Mouse (Mus musculus) kidney, adult 2 months (tissue): ENCODE results near the gene Creb3l2. TPM values are rescaled to one million over a fixed set of nuclear protein-coding genes. Genes with fewer than 3 reads are reported as not detected.

Experiments used
- DNase-seq: peaks from one replicate; pipeline ENCODE4 v3.0.0; 2021
- H3K27ac ChIP-seq: fragments of 200-500 bp; 2 replicates; pipeline ENCODE4 v1.5.1; 2012; ENCODE audit warnings: low read depth, low read length, control low read depth, inconsistent platforms; ENCODE audit not compliant: insufficient read depth
- H3K27me3 ChIP-seq: fragments of 200-500 bp; replicated peaks from 2 replicates; pipeline ENCODE4 v1.6.1; 2012; ENCODE audit warnings: mild to moderate bottlenecking, moderate library complexity, low read length, inconsistent platforms; ENCODE audit not compliant: control insufficient read depth, insufficient read depth
- H3K36me3 ChIP-seq: fragments of 200-500 bp; 2 replicates; pipeline ENCODE4 v1.6.1; 2012; ENCODE audit warnings: mild to moderate bottlenecking, moderate library complexity, low read length, inconsistent platforms; ENCODE audit not compliant: control insufficient read depth, insufficient read depth
- H3K4me1 ChIP-seq: fragments of 200-500 bp; 2 replicates; pipeline ENCODE4 v1.6.1; 2011; ENCODE audit warnings: low read length; ENCODE audit not compliant: control insufficient read depth, insufficient read depth
- H3K4me3 ChIP-seq: fragments of 200-500 bp; 2 replicates; pipeline ENCODE4 v1.5.1; 2011; ENCODE audit warnings: mild to moderate bottlenecking, low read depth, low read length, control low read depth; ENCODE audit not compliant: insufficient read depth
- CTCF ChIP-seq: fragments of 200-500 bp; conservative IDR thresholded peaks from 2 replicates; pipeline ENCODE4 v1.5.1; 2011; ENCODE audit warnings: low read depth, mild to moderate bottlenecking, control low read depth, low read length, moderate library complexity, mixed read lengths; ENCODE audit not compliant: insufficient read depth, insufficient read length
- POLR2A ChIP-seq: fragments of 200-500 bp; IDR thresholded peaks from one replicate; pipeline ENCODE4 v1.6.1; 2011; ENCODE audit warnings: low read depth, low read length, control low read depth
- WGBS: fragments of 180-500 bp; shearing (Covaris S2); methylation state at CpG from one replicate; pipeline ENCODE4 v1.1.7; 2018; 5-methylcytosine and 5-hydroxymethylcytosine counted together
- polyA plus RNA-seq: library from polyadenylated mRNA; depleted of rRNA; stranded (reverse); fragments of >200 nt; gene quantifications from 2 replicates; pipeline ENCODE4 v1.2.3, GENCODE M21; 2012; rRNA removed

Gene Creb3l2
- polyA plus RNA-seq, 1 experiment: 25.0 TPM

DNA sequence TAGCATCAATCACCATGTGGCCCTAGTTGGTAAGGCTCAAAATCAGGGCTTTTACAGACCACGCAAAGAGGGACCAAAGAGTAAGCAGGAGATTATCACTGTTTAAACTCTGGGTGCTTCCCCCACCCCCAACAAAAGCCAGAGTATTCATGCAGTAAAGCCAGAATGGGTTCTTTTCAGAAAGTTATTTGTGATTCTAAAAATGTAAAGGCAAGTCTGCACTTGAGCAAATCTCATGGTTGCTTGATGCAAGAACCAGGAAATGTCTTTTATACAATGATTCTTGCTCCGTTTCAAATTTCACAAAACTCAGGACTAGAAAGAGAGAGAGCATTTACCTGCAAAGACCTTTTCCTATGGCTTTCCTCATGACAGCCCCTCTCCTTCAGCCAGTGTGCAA is 149.9 kb downstream of the Creb3l2 start:
- 89% methylated on average over 2 of the region's 2 CpGs for WGBS

DNA sequence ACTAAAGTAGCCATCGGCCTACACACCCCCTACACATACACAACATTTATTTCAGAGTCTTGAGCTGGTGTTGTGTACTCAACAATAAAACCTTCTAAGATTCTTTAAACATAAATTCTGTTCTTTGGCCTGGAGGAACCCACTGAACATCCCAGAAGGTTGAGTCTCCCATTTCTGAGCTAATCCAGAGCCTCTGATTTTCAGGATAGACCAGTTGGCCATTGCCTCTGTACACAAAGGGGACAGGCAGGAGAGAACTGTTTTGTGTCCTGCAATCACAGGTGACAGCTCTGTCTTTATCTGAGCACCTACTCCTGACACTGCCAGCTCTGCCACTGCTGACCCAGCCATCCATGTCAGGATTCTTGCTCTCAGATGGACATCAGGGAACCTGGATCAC is 150.8 kb downstream of the Creb3l2 start:
- DNase-seq: no peak
- Histone ChIP-seq H3K4me3 (no peak overlapping the region), H3K36me3 (no peaks in the 10 kb centered on the region), H3K27ac (no peak overlapping the region), H3K4me1 (no peaks in the 10 kb centered on the region), H3K27me3 (no peaks in the 10 kb centered on the region)
- no peak for TF ChIP-seq CTCF
- no peak for TF ChIP-seq POLR2A
- WGBS: 97% methylated on average over 1 of the region's 1 CpGs

More for the DNA sequence above, 149.9 kb downstream of the Creb3l2 start:
- no peak for TF ChIP-seq POLR2A
- TF ChIP-seq CTCF: no peak
- H3K27me3 ChIP-seq: no peaks in the 10 kb centered on the region
- DNase-seq: no peak
- H3K4me3 ChIP-seq: no peak overlapping the region
- no peaks in the 10 kb centered on the region for H3K4me1 ChIP-seq
- no peak overlapping the region for H3K27ac ChIP-seq
- no peaks in the 10 kb centered on the region for H3K36me3 ChIP-seq

DNA sequence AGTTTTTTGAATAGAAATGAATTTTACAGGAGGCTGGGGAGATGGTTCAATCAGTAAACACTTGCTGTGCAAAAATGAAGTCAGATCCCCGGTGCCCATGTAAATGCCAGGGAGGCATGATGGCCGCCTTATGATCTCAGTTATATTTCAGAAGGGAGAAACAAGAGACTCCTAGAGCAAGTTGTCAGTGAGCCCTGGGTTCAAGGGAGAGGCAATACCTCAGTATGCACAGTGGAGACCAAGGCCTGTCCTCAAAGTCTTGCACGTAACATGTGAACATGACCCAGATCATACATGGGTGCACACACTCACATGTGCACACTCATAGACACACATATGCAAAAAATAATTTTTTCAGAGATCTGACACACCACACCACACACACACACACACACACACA is 151.3 kb downstream of the Creb3l2 start:
- Histone ChIP-seq H3K27ac (no peak overlapping the region), H3K4me3 (no peak overlapping the region), H3K27me3 (no peaks in the 10 kb centered on the region), H3K36me3 (no peaks in the 10 kb centered on the region), H3K4me1 (no peaks in the 10 kb centered on the region)
- DNase-seq: no peak
- 98% methylated on average over 3 of the region's 3 CpGs for WGBS
- TF ChIP-seq CTCF (no peak), POLR2A (no peak)

DNA sequence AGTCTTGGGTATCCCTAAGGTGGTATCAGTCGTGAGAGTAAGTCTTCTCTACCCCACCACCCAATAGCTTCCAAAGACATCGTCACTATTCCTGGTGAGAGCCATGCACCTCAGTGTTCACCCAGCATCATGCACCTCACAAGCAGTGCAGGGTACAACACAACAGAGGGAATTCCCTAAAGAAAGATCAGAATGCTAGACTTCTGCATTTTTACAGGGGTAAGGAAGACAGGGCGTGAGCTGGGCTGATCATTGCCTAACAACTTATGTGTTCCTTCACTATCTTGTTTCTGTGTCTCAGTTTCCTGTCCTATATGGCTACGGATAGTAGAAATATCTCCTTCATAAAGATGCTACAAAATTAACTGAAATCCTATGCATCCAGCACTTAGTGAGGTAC is 155.8 kb downstream of the Creb3l2 start:
- WGBS: 91% methylated on average over 4 of the region's 4 CpGs
- no peak overlapping the region for H3K27ac ChIP-seq
- H3K4me1 ChIP-seq: no peaks in the 10 kb centered on the region
- no peaks in the 10 kb centered on the region for H3K36me3 ChIP-seq
- no peaks in the 10 kb centered on the region for H3K27me3 ChIP-seq
- no peak for DNase-seq
- TF ChIP-seq CTCF: no peak
- no peak for TF ChIP-seq POLR2A
- no peak overlapping the region for H3K4me3 ChIP-seq

DNA sequence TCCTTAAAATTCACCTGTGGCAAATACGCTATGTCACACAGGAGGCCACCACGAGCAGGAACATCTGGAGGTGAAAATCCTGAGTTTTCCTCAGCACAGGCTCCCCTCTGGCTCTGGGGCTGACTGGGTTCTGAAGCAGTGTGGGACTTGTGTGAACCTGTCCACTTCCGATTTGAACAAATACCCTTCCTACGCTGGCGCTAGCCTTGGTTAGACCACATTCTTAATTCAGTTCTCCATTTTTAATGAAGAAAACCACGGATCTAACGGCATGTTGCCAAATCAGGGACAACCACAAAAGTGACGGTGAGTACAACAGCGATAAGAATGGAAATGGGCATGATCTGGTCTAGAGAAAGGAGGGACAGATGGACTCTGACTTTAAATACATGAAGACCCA is 157.1 kb downstream of the Creb3l2 start:
- no peak for DNase-seq
- Histone ChIP-seq H3K27me3 (no peaks in the 10 kb centered on the region), H3K4me1 (no peaks in the 10 kb centered on the region), H3K36me3 (no peaks in the 10 kb centered on the region), H3K4me3 (no peak overlapping the region), H3K27ac (no peak overlapping the region)
- WGBS: 95% methylated on average over 9 of the region's 9 CpGs
- TF ChIP-seq CTCF: no peak
- no peak for TF ChIP-seq POLR2A

DNA sequence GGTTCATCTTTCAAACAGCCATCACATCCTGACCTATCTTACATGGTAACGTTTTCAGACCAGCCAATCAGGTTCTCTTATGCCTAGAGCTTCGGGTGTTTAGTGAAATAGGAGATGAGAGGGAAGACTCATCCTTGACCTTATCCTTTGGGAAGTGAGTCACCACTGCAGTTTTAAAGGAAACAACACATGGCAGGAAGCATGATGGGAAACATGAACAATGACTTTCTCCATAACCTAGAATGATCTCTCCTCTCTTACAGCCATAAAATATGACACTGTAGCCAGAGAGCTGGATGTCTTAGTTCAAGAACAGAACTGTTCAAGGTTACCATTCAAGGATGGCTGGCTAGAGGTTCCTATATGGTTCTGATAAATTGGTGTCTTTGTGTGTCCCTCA is 158.6 kb downstream of the Creb3l2 start:
- Histone ChIP-seq H3K4me3 (no peak overlapping the region), H3K36me3 (no peaks in the 10 kb centered on the region), H3K27me3 (no peaks in the 10 kb centered on the region), H3K4me1 (no peaks in the 10 kb centered on the region), H3K27ac (no peak overlapping the region)
- TF ChIP-seq CTCF: no peak
- TF ChIP-seq POLR2A: no peak
- no peak for DNase-seq
- whole genome bisulfite sequencing: 18% methylated on average over 2 of the region's 2 CpGs

DNA sequence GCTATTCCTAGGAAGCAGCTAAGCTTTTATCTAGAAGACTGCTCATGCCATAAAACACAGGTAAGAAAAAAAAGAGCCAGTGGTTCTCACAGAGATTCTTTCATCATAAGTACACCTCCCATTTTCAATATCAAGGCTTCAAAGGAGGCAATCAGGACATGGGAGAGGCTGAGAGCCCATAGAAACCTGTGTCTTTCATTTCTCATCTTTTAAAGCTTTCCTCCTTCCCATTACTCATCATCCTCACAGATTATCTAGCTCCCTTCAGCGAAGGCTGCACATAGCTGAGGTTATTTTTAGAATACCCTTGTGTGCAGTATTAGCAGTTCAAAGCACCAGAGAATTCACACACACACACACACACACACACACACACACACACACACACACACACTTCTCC is 159.3 kb downstream of the Creb3l2 start:
- 65% methylated on average over 1 of the region's 1 CpGs for WGBS
- no peak overlapping the region for H3K27ac ChIP-seq
- H3K4me1 ChIP-seq: no peaks in the 10 kb centered on the region
- no peak for TF ChIP-seq CTCF
- no peak for TF ChIP-seq POLR2A
- no peak overlapping the region for H3K4me3 ChIP-seq
- H3K36me3 ChIP-seq: no peaks in the 10 kb centered on the region
- no peak for DNase-seq
- no peaks in the 10 kb centered on the region for H3K27me3 ChIP-seq

Other genes with a start within 250 kb of the Creb3l2 start
- gene Dgki, start 142.0 kb downstream of the Creb3l2 start, polyA plus RNA-seq: 0.03 and 0.05 TPM in 2 replicates
- gene Akr1d1, start 88.0 kb upstream of the Creb3l2 start, polyA plus RNA-seq: 18.7 and 19.1 TPM in 2 replicates